Mouse (Mus musculus) olfactory bulb, adult 2 months (tissue): ENCODE measurements at regions not wholly inside any gene's neighbourhood (a gene's known extent, or its start where the extent isn't known, plus 50 kb on each side); places are given as distances from the start of the nearest gene placed in this dataset.

Experiments
- CTCF ChIP-seq: fragments of 200-500 bp; IDR thresholded peaks from 2 replicates; pipeline ENCODE4 v1.5.1; 2012; ENCODE audit warnings: low read depth, mild to moderate bottlenecking, low read length, moderate library complexity; ENCODE audit not compliant: insufficient read depth
- POLR2A ChIP-seq: fragments of 200-500 bp; IDR thresholded peaks from 2 replicates; pipeline ENCODE4 v1.6.1; 2012; ENCODE audit warnings: mild to moderate bottlenecking, low read depth, low read length, moderate library complexity; ENCODE audit not compliant: insufficient read depth

DNA sequence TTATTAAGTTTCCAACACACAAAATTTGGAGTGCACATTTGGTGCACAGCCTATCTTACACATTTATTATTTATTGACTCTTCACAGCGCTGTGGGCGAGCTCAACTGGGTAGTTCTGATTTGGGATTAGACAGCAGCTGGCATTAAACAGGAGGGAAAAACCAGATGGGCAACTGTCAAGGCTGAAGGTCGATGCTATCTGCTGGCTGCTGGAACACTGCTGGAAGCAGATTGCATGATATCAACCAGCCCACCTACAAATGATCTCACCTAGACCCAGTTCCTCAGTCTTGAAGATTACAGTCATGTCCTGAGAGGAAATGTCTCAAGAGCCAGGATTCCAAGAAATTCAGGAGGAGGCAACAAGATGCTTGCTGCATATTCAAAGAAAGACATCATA, 91.0 kb upstream of the Arid1b start:
- TF ChIP-seq CTCF, result no peak
- no peak for TF ChIP-seq POLR2A
